Mouse (Mus musculus) megakaryocyte progenitor cell, adult 5-6 weeks (primary cell): ENCODE measurements around the gene Gpalpp1. TPM values are rescaled to one million over a fixed set of nuclear protein-coding genes. Genes with fewer than 3 reads are reported as not detected.

Source experiments
- total RNA-seq, 2 experiments: library from RNA; stranded (forward) in 1 of 2; stranded (reverse) in 1 of 2; fragments of 157-497, 149-512 nt in 1 of 2; fragments of 200-1000 nt in 1 of 2; gene quantifications; 2 replicates each; pipeline versions ENCODE4 v1.2.3 to v1.2.4; 2015 to 2017

The Gpalpp1 gene
- total RNA-seq, 2 experiments from 2014 or later = 21.6 to 36.7 TPM

Other genes with a start within 250 kb of the Gpalpp1 start
- not detected in 2 replicates for gene Kctd4, start 155.8 kb downstream of the Gpalpp1 start, total RNA-seq (2015)
- gene Kctd4, start 155.8 kb downstream of the Gpalpp1 start, total RNA-seq (2017) = 0.24 TPM in 1 of 2 replicates, not detected in the other
- 66.1 and 71.3 TPM in 2 replicates for gene Gtf2f2, start 99.9 kb downstream of the Gpalpp1 start, total RNA-seq (2015)
- gene Gtf2f2, start 99.9 kb downstream of the Gpalpp1 start, total RNA-seq (2017) = 76.0 and 91.5 TPM in 2 replicates
- gene Nufip1, start 131 bp upstream of the Gpalpp1 start, total RNA-seq (2015) = 23.1 and 25.2 TPM in 2 replicates
- gene Nufip1, start 131 bp upstream of the Gpalpp1 start, total RNA-seq (2017) = 23.5 and 28.7 TPM in 2 replicates